Mouse (Mus musculus): ENCODE measurements around the gene Psmd9.

The Psmd9 gene

GRCm38 (mm10) chr5:123151707-123152362 lies 17.4 kb upstream of the Psmd9 start:
- no peak for DNase-seq

- DNase-seq: no peak
These were observed 16.3 kb upstream of the Psmd9 start for GRCm38 (mm10) chr5:123152901-123153300.

- DNase-seq: no peak
These were observed 13.8 kb upstream of the Psmd9 start for GRCm38 (mm10) chr5:123155425-123155824.

GRCm38 (mm10) chr5:123156763-123157162 lies 12.4 kb upstream of the Psmd9 start:
- no peak for DNase-seq

- DNase-seq: no peak
These were observed 11.2 kb upstream of the Psmd9 start for GRCm38 (mm10) chr5:123157972-123158371.

GRCm38 (mm10) chr5:123159446-123159845 lies 9.8 kb upstream of the Psmd9 start:
- no peak for DNase-seq

GRCm38 (mm10) chr5:123159866-123160265 lies 9.3 kb upstream of the Psmd9 start:
- no peak for DNase-seq

- DNase-seq: no peak
These were observed 8.9 kb upstream of the Psmd9 start for GRCm38 (mm10) chr5:123160341-123160740.

- DNase-seq: no peak
These were observed 6.3 kb upstream of the Psmd9 start for GRCm38 (mm10) chr5:123162942-123163341.

GRCm38 (mm10) chr5:123166437-123166836 lies 2.8 kb upstream of the Psmd9 start:
- DNase-seq: no peak

- no peak for DNase-seq
These were observed 1.6 kb upstream of the Psmd9 start for GRCm38 (mm10) chr5:123167591-123167990.

GRCm38 (mm10) chr5:123170365-123170764 lies 1.2 kb downstream of the Psmd9 start:
- no peak for DNase-seq

GRCm38 (mm10) chr5:123171646-123172350 lies 2.6 kb downstream of the Psmd9 start:
- peak; percentile 65 for DNase-seq

GRCm38 (mm10) chr5:123178792-123179191 lies 9.6 kb downstream of the Psmd9 start:
- DNase-seq: no peak

- no peak for DNase-seq
These were observed 11.2 kb downstream of the Psmd9 start for GRCm38 (mm10) chr5:123180390-123180789.

- no peak for DNase-seq
These were observed 12.3 kb downstream of the Psmd9 start for GRCm38 (mm10) chr5:123181536-123181935.

- DNase-seq: no peak
These were observed 13.4 kb downstream of the Psmd9 start, which contains the start of gene Hpd for GRCm38 (mm10) chr5:123182651-123183050. Hpd (minus strand) TSS chr5:123182727.

- no peak for DNase-seq
These were observed 16.8 kb downstream of the Psmd9 start for GRCm38 (mm10) chr5:123185966-123186365.

- no peak for DNase-seq
These were observed 18.1 kb downstream of the Psmd9 start for GRCm38 (mm10) chr5:123187306-123187705.

- no peak for DNase-seq
These were observed 21.7 kb downstream of the Psmd9 start for GRCm38 (mm10) chr5:123190912-123191311.

- DNase-seq: no peak
These were observed 22.2 kb downstream of the Psmd9 start for GRCm38 (mm10) chr5:123191427-123191826.

GRCm38 (mm10) chr5:123192606-123193150 lies 23.5 kb downstream of the Psmd9 start:
- no peak for DNase-seq

- no peak for DNase-seq
These were observed 24.2 kb downstream of the Psmd9 start for GRCm38 (mm10) chr5:123193436-123193835.

- DNase-seq: no peak
These were observed 25.6 kb downstream of the Psmd9 start for GRCm38 (mm10) chr5:123194856-123195255.

Data from layer of hippocampus, adult 9-11 months (tissue).